Mouse (Mus musculus) small intestine, adult 2 months (tissue): ENCODE data around the gene Adat3. TPM values are rescaled to one million over a fixed set of nuclear protein-coding genes. Genes with fewer than 3 reads are reported as not detected.

Source experiments
- H3K27ac ChIP-seq: fragments of 200-500 bp; 2 replicates; pipeline ENCODE4 v1.5.1; 2012; ENCODE audit warnings: low read depth, low read length, control low read depth, inconsistent platforms; ENCODE audit not compliant: insufficient read depth
- H3K27me3 ChIP-seq: fragments of 200-500 bp; 2 replicates; pipeline ENCODE4 v1.6.1; 2012; ENCODE audit warnings: mild to moderate bottlenecking, moderate library complexity, low read length, inconsistent platforms; ENCODE audit not compliant: control insufficient read depth, insufficient read depth
- H3K36me3 ChIP-seq: fragments of 200-500 bp; 2 replicates; pipeline ENCODE4 v1.6.1; 2012; ENCODE audit warnings: mild to moderate bottlenecking, low read length, control low read depth, inconsistent platforms; ENCODE audit not compliant: control insufficient read depth, insufficient read depth
- H3K4me1 ChIP-seq: fragments of 200-500 bp; 2 replicates; pipeline ENCODE4 v1.6.1; 2012; ENCODE audit warnings: low read length, inconsistent platforms, mixed read lengths; ENCODE audit not compliant: control insufficient read depth, insufficient read depth, insufficient read length
- H3K4me3 ChIP-seq: fragments of 200-500 bp; 2 replicates; pipeline ENCODE4 v1.5.1; 2012; ENCODE audit warnings: low read depth, mild to moderate bottlenecking, control low read depth, inconsistent platforms, low read length, moderate library complexity
- CTCF ChIP-seq: fragments of 200-500 bp; IDR thresholded peaks from 2 replicates; pipeline ENCODE4 v1.5.1; 2012; ENCODE audit warnings: low read depth, mild to moderate bottlenecking, control low read depth, inconsistent platforms, low read length, moderate library complexity, mixed read lengths; ENCODE audit not compliant: insufficient replicate concordance, insufficient read length; ENCODE audit errors: extremely low read depth
- POLR2A ChIP-seq: fragments of 200-500 bp; IDR thresholded peaks from 2 replicates; pipeline ENCODE4 v1.6.1; 2012; ENCODE audit warnings: low read depth, mild to moderate bottlenecking, control low read depth, inconsistent platforms, low read length, moderate library complexity
- WGBS: fragments of 180-500 bp; shearing (Covaris S2); methylation state at CpG from one replicate; pipeline ENCODE4 v1.1.7; 2018; 5-methylcytosine and 5-hydroxymethylcytosine counted together
- polyA plus RNA-seq: library from polyadenylated mRNA; depleted of rRNA; stranded (reverse); fragments of >200 nt; gene quantifications from 2 replicates; pipeline ENCODE4 v1.2.3, GENCODE M21; 2012

Gene Adat3
- polyA plus RNA-seq, 1 experiment: 23.9 TPM

DNA sequence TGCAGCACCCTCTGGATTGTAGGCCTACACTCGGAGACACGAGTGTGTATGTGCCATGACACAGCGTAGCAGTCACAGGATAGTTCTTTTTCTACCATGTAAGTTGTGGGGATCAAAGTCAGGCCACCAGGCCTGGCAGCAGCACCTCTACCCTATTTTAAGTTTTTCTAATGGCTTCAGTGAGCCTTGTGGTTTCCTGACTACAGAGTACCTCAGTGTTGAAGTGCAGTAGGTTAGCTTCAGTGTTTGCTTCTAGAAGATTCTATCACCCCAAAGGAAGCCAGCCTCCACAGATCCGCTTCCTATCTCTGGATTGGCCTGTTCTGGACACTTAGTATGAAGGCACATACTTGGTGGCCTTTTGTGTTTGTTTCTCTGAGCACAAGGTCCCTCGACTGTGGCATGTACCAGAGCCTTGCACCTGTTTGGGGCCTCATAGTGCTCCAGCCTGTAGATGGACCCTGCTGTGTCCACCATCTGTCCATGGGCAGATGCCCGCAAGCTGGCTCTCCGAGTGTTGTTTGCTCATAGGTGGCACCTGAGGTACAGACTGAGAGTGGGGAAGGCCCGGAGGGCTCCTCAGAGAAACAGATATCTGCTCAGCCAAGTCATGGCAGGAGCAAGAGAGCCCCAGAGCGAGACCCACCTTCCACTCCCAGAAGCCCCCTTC, 7.6 kb downstream of the Adat3 start:
- H3K36me3 ChIP-seq: peaks cover 49% of the 10 kb centered on the region
- no peak overlapping the region for H3K4me3 ChIP-seq
- peak overlapping the region; percentile 5; the same call in 1 of the 2 replicates for H3K27ac ChIP-seq
- H3K27me3 ChIP-seq: no peaks in the 10 kb centered on the region
- 87% methylated on average over 9 of the region's 9 CpGs for WGBS
- peaks cover 21% of the 10 kb centered on the region for H3K4me1 ChIP-seq
- no peak for TF ChIP-seq CTCF
- TF ChIP-seq POLR2A: no peak

DNA sequence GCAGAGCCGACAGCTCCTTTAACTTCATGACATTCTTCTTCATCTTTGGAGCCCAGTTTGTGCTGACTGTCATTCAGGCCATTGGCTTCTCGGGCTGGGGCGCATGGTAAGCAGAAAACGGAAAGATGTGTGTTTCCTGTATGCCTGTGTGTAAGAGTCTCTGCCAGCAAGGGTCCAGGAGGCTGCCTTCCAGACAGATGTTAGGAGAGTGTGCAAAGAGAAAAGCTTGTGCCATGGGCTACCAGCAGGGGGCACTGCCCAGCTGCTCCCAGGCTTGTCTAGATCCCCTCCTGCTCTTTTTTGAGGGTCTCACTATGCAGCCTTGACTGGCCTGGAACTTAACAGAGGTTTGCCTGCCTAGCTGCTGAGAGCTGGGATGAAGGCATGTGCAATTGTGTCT, 8.3 kb downstream of the Adat3 start:
- Histone ChIP-seq H3K27me3 (no peaks in the 10 kb centered on the region), H3K4me1 (peaks cover 24% of the 10 kb centered on the region), H3K4me3 (no peak overlapping the region), H3K36me3 (peaks cover 54% of the 10 kb centered on the region), H3K27ac (no peak overlapping the region)
- TF ChIP-seq CTCF (peak; percentile 88; the same call in 1 of the 2 replicates), POLR2A (no peak)
- 68% methylated on average over 4 of the region's 4 CpGs for WGBS

DNA sequence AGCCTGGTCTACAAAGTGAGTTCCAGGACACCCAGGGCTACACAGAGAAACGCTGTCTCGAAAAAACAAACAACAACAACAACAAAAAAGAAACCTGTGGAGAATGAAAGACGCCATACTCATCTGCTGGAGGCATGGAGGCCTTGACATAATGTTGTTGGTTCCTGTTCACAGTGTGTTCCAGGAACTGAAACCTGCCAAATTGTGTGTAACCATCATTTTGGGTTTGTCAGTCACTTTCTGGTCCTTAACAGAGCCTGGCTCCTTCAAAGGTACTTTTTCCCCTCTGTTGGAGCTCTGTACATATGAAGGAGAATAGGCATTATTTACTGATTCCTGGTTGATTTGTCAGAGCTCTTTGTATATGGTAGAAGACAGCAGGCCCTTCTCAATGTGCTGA, 9.2 kb downstream of the Adat3 start:
- WGBS: 88% methylated on average over 3 of the region's 3 CpGs
- H3K36me3 ChIP-seq: peaks cover 51% of the 10 kb centered on the region
- no peak overlapping the region for H3K4me3 ChIP-seq
- H3K4me1 ChIP-seq: peaks cover 23% of the 10 kb centered on the region
- no peak for TF ChIP-seq CTCF
- no peak for TF ChIP-seq POLR2A
- no peak overlapping the region; the same call in 1 of the 2 replicates for H3K27ac ChIP-seq
- no peaks in the 10 kb centered on the region for H3K27me3 ChIP-seq

DNA sequence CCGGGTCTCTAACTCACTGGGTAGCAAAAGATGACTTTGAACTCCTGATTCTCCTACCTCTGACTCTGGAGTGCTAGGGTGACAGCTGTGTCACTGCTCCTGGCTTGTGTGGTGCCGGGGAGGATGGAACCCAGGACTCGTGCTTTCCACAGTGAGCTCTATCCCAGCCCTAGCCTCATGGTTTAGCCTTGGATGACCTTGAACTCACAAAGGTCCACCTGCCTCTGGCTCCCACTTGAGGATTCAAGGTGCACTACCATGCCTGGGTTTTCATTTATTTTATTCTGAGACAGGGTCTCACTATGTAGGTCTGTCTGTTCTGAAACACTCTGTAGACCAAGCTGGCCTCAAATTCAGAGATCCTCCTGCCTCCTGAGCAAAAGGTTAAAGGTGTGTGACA, 11.1 kb downstream of the Adat3 start:
- Histone ChIP-seq H3K4me1 (peaks cover 19% of the 10 kb centered on the region), H3K4me3 (no peak overlapping the region), H3K36me3 (peaks cover 41% of the 10 kb centered on the region), H3K27ac (no peak overlapping the region), H3K27me3 (no peaks in the 10 kb centered on the region)
- 81% methylated on average over 3 of the region's 3 CpGs for WGBS
- TF ChIP-seq POLR2A (no peak), CTCF (no peak)

DNA sequence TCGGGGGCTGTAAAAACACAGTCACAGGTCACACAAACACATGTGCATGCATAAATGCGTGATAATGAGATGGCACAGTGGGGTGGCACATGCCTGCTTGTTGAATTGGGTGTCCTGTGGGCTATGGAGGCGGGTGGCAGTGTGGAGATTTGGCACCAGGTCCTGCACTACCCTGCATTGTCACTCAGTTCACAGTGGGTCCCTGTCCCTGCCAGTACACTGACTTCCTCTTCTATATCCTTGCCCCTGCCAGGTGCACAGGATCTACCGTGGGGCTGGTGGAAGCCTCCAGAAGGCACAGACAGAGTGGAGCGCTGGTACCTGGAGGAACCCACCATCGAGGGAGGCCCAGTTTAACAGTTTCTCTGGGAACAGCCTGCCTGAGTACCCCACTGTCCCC, 11.7 kb downstream of the Adat3 start:
- Histone ChIP-seq H3K27ac (no peak overlapping the region), H3K4me3 (no peak overlapping the region), H3K4me1 (peaks cover 19% of the 10 kb centered on the region), H3K36me3 (peaks cover 38% of the 10 kb centered on the region), H3K27me3 (no peaks in the 10 kb centered on the region)
- TF ChIP-seq CTCF: no peak
- whole genome bisulfite sequencing: 89% methylated on average over 6 of the region's 6 CpGs

DNA sequence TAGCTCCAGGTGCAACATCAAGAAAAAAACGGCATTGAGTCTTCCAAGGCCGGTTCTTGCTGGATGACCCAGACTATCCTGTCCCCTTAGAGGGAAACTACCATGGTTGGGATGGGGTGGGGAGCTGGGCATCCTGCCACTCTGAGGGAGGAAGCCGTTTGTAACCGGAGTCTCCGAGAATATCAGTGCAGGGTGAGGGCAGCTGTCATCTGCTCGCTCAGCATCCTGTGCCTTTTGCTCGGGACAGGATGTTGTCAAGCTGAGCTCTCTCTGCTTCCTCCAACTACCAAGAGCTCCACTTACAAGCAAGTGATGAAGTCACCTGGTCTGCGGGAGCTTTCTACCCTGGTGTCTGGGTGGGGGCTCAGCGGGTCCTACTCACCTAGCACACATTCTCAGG, 15.5 kb downstream of the Adat3 start:
- Histone ChIP-seq H3K27me3 (no peaks in the 10 kb centered on the region), H3K27ac (peak overlapping the region; percentile 7; the same call in 1 of the 2 replicates), H3K4me3 (no peak overlapping the region), H3K4me1 (peaks cover 21% of the 10 kb centered on the region), H3K36me3 (peaks cover 24% of the 10 kb centered on the region)
- 48% methylated on average over 9 of the region's 9 CpGs for WGBS
- TF ChIP-seq CTCF (no peak), POLR2A (no peak)

DNA sequence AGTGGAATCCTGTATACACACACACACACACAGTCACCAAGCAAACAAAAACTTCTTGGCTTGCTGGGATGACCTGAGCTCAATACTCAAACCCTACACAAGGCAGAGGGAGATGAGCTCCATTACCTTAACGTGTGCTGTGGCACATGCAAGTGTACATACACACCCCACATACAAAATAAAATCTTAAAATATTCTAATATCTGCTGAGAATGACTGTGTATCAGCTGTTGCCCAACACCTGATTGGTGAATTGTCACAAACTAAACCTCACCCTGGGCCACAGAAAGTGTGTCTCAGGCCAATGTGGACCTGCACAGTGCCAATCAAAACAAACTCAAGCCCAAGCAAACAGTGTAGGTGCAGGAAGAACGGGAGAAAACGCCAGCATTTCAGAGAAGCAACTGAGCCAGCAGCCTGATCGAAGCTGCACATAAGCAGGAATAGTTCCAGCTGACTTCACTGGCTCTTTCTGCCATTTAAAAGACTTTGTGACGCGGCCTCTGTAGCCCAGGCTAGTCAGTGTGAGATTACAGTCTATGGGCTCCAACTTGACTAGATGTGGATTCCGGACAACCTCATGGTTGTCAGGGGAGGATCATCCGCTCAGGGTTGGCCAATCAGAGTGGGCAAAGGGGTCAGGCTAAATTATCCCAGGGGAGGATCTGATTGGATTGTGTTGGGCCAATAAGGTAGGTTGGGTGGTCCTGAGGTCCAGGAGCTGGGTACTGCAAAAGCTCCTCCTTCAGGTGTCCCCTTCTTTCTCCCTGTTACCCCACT, 17.0 kb downstream of the Adat3 start:
- Histone ChIP-seq H3K4me3 (no peak overlapping the region), H3K27me3 (no peaks in the 10 kb centered on the region), H3K27ac (no peak overlapping the region), H3K36me3 (peaks cover 9% of the 10 kb centered on the region), H3K4me1 (peaks cover 25% of the 10 kb centered on the region)
- WGBS: 71% methylated on average over 8 of the region's 8 CpGs
- TF ChIP-seq POLR2A (no peak), CTCF (no peak)
